Mouse (Mus musculus) spleen, postnatal 14 days (tissue): ENCODE data around the gene Phf11d.
A peak's percentile ranks its signal among the peaks of the same experiment; 100 is the strongest.
"Not testable (repeated sequence)": the region's sequence is repeated elsewhere in the genome, so short reads cannot be mapped to it uniquely, and the experiment has no call there.

Experiments
- DNase-seq, 2 experiments: peaks; one replicate each; pipeline ENCODE4 v3.0.0; 2021 to 2022; ENCODE audit warnings: low spot score in 2 of 2

Phf11d gene

GRCm38 (mm10) chr14:59365244-59365644 is at the start of gene Phf11d:
TSS of gene Phf11d (minus strand) at chr14:59365470.
- no peak for DNase-seq

- DNase-seq, result not testable (repeated sequence)
These were observed 49.7 kb upstream of the Phf11d start for GRCm38 (mm10) chr14:59414979-59415378.

DNA sequence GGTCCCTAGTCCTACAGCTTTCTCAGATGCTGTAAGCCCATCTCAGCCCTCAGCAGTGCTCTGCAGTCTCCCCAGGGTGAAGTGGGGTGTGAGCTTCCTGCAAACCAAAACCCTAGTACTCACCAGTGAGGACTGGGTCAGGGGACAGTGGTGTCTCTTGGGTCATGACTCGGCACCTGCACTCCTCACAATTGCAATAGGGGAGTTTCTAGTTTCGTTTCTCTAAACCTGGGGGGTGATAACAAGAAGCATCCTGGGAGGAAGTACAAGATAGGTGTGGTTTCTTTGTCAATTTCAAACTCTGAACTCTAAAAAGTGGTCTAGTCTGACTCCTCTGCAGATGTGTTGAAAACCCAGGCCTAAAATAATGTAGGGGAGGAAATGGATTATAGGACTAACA is 31.7 kb upstream of the Phf11d start:
- peak; percentile 15 to 30 for DNase-seq

DNA sequence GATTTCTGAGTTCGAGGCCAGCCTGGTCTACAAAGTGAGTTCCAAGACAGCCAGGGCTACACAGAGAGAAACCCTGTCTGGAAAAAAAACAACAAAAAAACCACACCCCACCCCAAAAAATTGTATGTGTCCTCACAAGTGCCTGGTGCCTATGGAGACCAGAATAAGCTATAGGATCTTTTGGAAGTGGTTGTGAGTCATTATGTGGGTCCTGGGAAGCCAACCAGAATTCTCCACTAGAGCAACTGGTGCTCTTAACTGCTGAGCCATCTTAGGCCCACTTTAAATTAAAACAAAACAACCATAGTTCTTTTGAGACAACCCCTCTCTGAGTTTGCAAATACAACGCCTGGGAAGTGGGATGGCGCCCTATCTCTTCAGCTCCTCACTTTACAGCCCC is 30.0 kb upstream of the Phf11d start, which contains the start of gene Phf11c:
Phf11c (minus strand) TSS at position 101 of the 400 bp plus-strand sequence.
- no peak for DNase-seq

DNA sequence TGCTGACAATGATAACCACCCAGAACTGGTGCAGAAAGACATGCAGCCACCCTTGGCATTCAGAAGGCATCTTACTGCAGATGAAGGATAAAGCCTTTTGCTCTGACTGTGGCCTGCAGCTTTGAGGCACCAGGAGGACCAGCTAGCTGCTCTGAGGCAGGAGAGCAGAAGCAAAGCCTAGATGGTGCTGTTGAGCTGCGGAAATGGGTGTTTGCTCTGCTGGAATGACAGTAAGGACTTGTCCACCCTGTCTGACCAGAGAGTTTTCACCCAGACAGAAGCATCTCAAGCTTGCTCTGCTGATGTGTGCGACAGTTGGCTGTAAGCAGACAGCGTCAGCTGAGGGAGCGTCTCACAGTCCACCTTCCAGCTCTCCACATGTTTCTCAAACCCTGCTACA is 24.9 kb upstream of the Phf11d start:
- DNase-seq, result peak in 1 of 2 experiments; percentile 3

DNA sequence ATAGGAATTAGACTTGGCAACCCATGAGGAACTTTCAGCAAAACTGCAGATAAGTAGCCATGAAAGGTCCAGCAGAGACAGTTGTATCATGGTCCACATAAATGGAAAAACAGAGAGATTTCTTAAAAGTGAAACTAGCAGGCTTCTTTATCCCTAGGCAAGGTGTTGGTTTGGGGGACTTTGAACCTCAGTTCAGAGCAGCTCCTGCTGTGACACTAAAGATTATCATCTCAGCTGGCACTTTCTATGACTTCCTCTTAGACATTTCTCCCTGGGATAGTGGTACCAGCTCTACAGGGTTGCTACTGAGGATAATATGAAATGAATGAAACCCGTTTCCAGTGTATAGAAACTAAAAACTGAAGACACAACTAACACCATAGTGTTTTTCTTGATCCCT is 24.3 kb upstream of the Phf11d start:
- DNase-seq, result no peak

DNA sequence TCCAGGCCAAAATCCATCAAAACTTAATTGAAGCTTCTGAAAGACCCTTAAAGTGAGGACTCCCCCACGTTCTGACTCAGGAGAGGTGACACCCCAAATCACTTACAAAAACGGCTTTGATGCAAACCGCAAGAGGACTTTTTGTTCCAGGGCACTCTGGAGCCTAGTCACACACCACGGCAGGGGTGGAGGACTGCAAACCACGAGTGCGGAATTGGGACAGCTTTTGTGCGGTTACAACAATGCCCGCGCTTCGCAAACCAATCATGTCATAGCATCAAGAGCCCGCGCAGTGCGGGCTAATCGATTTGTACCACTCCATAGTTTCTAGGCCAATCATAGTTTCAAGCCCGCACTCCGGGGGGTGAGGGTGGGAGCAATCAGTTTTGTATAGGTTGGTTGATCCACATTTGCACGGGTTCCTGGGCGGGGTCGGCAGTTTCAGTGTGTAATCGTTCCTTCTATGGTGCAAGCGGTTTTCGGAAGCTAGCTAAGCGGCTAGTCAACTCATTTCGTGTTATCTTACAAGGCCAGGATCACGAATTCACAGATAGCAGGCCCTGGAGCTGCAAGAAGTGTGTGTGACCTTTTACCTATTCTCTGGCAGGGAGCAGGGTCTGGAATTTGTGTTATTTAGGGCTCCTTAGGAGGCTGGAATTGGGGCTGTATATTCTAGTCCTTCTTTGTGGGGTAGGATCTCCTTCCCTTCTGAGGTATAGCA is 5.2 kb upstream of the Phf11d start:
- no peak for DNase-seq

DNA sequence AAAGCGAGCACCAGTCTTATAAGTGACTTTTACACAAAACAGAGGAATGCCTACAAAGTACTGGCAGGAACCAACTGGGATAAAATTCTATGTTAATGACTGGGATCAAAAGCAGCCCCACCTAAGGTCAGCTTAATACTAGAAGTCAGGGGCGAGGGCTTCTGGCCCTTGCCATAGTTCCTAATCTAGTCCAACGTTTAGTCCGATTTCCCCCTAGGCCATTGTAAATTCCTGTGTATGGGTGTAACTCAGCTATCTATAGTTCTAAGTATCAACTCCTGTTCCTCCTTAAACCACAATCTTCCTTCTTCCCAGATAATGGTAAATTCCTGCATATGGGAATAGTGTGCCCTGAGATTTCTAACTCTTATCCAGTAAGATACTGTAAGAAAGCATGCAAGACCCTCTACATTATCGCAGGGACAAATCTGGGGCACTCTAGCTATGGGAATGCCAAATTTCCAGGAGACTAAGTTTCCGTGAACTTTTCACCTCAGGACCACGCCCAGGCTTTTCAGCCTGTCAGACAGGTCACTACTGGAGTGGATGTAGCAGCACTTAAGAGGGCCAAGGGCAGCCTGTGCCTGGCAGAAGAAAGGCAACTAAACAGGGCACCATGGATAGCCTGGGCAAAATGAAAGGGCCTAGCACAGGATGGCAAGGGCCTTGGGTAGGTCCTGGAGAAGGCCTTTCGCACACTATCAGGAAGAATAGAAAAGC is 1.3 kb upstream of the Phf11d start:
- DNase-seq, result no peak

- DNase-seq, result peak in 1 of 2 experiments; percentile 5
These were observed 24.1 kb downstream of the Phf11d start, which contains the start of gene Phf11b for GRCm38 (mm10) chr14:59341189-59341588. TSS of gene Phf11b (minus strand) at chr14:59341351.

GRCm38 (mm10) chr14:59339541-59339940 is 25.7 kb downstream of the Phf11d start:
- DNase-seq, result no peak

DNA sequence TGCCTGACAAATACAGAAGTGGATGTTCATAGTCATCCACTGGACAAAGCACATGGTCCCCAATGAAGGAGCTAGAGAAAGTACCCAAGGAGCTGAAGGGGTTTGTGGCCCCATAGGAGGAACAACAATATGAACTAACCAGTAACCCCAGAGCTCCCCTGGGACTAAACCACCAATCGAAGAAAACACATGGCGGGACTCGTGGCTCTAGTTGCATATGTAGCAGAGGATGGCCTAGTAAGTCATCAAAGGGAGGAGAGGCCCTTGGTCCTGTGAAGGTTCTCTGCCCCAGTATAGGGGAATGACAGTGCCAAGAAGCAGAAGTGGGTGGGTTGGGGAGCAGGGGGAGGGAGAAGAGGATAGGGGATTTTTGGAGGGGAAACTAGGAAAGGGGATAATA is 29.2 kb downstream of the Phf11d start:
- not testable (repeated sequence) for DNase-seq

DNA sequence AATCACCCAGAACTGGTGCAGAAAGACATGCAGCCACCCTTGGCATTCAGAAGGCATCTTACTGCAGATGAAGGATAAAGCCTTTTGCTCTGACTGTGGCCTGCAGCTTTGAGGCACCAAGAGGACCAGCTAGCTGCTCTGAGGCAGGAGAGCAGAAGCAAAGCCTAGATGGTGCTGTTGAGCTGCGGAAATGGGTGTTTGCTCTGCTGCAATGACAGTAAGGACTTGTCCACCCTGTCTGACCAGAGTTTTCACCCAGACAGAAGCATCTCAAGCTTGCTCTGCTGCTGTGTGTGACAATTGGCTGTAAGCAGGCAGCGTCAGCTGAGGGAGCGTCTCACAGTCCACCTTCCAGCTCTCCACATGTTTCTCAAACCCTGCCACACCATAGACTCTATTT is 34.8 kb downstream of the Phf11d start:
- not testable (repeated sequence) for DNase-seq

DNA sequence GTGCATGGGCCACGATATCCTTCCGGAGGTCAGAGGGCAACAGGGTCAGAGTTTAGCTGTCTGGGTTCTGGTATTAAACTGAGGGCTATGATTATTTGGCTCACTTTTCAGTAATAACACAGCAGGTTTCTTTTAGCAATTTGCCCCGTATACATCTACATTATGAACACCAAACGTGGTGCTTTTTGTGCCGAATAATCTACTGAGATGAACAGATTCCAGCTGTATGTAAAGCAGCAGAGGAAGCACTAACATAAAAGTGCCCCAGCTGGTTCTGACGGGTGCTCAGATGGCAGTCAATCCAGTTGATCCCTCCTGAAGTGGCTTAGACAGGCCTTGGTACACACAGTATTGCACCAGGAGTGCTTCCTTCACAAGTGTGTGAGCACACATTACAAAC is 45.3 kb downstream of the Phf11d start:
- DNase-seq, result not testable (repeated sequence)

- DNase-seq, result not testable (repeated sequence)
These were observed 46.2 kb downstream of the Phf11d start for GRCm38 (mm10) chr14:59319036-59319435.
